8 mouse cellular contexts compared by ENCODE assay signal in the genomic region with DNA sequence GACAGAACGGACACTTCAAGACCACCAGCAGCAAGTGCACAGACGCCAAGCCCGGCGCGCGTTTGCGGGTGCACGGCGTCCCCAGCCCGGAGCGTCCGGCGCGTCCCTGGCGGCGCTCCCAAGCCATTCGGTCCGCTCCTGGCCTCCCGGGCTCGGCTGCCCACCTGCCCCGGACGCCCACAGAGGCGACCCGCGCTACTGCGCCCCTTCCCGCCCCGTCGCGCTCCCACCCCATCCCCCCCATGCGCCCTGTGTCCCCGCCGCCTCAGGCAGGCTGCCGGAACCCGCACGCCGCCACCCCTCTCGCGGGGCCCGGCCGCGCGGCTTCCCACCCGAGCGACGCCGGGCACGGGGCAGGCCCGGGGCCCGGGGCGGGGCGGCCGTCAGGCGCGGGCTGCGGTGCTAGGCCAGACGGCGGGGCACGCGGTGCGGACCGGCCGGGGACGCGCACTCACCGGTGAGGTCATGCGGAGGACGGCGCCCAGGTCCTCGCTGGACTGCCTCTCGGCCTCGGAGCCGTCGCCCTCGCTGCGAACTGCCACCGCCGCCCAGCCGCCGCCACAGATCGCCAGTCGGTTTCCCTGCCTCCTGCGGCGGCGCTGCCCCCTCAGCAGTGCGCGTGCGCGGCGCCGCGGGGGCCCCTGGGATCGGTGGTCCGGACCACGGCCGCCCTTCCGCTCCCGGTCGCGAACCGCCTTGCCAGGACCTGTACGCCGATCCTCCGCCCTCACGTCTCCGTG. TPM values are rescaled to one million over a fixed set of nuclear protein-coding genes. Genes with fewer than 3 reads are reported as not detected.
DNase-seq lines count a peak whose midpoint lies in the region; ATAC-seq and TF ChIP-seq lines count a peak whose summit lies in the region.

No protein-coding gene starts in this region.

- WGBS in forebrain, embryonic 15.5 days = under 1% methylated on average over 106 of the region's 106 CpGs
- under 1% methylated on average over 83 of the region's 106 CpGs for WGBS in lung, embryonic 15.5 days
- WGBS in olfactory bulb, adult 2 months = under 1% methylated on average over 105 of the region's 106 CpGs

- in situ Hi-C loops in ES-E14 (cut with MboI; ENCODE audit: low sequenced_read_pairs in 2 of 2, unreplicated experiment in 2 of 2) = no loop called here

- H3K36me3 ChIP-seq in ES-E14 (ENCODE audit: control insufficient read depth, insufficient read depth, low read length, poor library complexity, severe bottlenecking) = no peaks in the 10 kb centered on the region
- H3K36me3 ChIP-seq in forebrain, embryonic 15.5 days = no peaks in the 10 kb centered on the region
- no peaks in the 10 kb centered on the region for H3K36me3 ChIP-seq in lung, embryonic 15.5 days

- ATAC-seq in forebrain, embryonic 15.5 days (replicated peaks) = peak; percentile 93
- peak; percentile 95 for ATAC-seq in lung, embryonic 15.5 days (ENCODE audit: borderline replicate concordance, extremely low read depth, low FRiP score, low TSS enrichment)

- TF ChIP-seq CTCF in olfactory bulb, adult 2 months (IDR thresholded peaks at IDR 0.05; ENCODE audit: insufficient read depth, low read depth, low read length) = no peak

- no peaks in the 10 kb centered on the region for H3K27me3 ChIP-seq in forebrain, embryonic 15.5 days
- H3K27me3 ChIP-seq in lung, embryonic 15.5 days = 0 out of 2 replicates have a peak, but pooled peaks cover 5% of the 10 kb centered on the region

- H3K27ac ChIP-seq in ES-E14 (ENCODE audit: insufficient read depth, low read depth, low read length, poor library complexity, severe bottlenecking) = peak overlapping the region; percentile 50
- peak overlapping the region; percentile 90 for H3K27ac ChIP-seq in forebrain, embryonic 15.5 days (replicated peaks)
- H3K27ac ChIP-seq in lung, embryonic 15.5 days = peak overlapping the region; percentile 93
- peak overlapping the region; percentile 47; the same call in 1 of the 2 replicates for H3K27ac ChIP-seq in olfactory bulb, adult 2 months (ENCODE audit: insufficient read depth, low read depth, low read length)

- H3K9ac ChIP-seq in ES-E14 (ENCODE audit: insufficient read depth, low read depth, low read length, poor library complexity, severe bottlenecking) = peak overlapping the region; percentile 86
- peak overlapping the region; percentile 91 for H3K9ac ChIP-seq in forebrain, embryonic 15.5 days (replicated peaks)
- H3K9ac ChIP-seq in lung, embryonic 15.5 days = peak overlapping the region; percentile 91

- H3K4me3 ChIP-seq in ES-E14 (ENCODE audit: insufficient read depth in 1 of 2, low read depth in 1 of 2, low read length in 2 of 2, poor library complexity in 1 of 2, severe bottlenecking in 1 of 2) = peak overlapping the region; percentile 84 to 94
- H3K4me3 ChIP-seq in forebrain, embryonic 15.5 days = peak overlapping the region; percentile 82
- peak overlapping the region; percentile 96 for H3K4me3 ChIP-seq in lung, embryonic 15.5 days
- H3K4me3 ChIP-seq in olfactory bulb, adult 2 months (ENCODE audit: insufficient read depth, low read depth, low read length) = peak overlapping the region; percentile 70

- H3K4me2 ChIP-seq in forebrain, embryonic 15.5 days (replicated peaks) = peak overlapping the region; percentile 50
- H3K4me2 ChIP-seq in lung, embryonic 15.5 days = peak overlapping the region; percentile 65

- no peaks in the 10 kb centered on the region for H3K9me3 ChIP-seq in ES-E14 (ENCODE audit: control insufficient read depth, insufficient read depth, low read depth, low read length)
- H3K9me3 ChIP-seq in forebrain, embryonic 15.5 days = no peaks in the 10 kb centered on the region
- H3K9me3 ChIP-seq in lung, embryonic 15.5 days = no peaks in the 10 kb centered on the region

- TF ChIP-seq POLR2A in olfactory bulb, adult 2 months (IDR thresholded peaks at IDR 0.05; ENCODE audit: insufficient read depth, low read depth, low read length) = peak; percentile 72

- 0 out of 4 replicates have a peak, but pooled peaks cover 0 to 2% of the 10 kb centered on the region in 2 experiments for H3K4me1 ChIP-seq in ES-E14 (ENCODE audit: control insufficient read depth in 2 of 2, insufficient read depth in 2 of 2, low read length in 2 of 2, poor library complexity in 1 of 2)
- H3K4me1 ChIP-seq in forebrain, embryonic 15.5 days = peaks cover 29% of the 10 kb centered on the region
- H3K4me1 ChIP-seq in lung, embryonic 15.5 days = peaks cover 13% of the 10 kb centered on the region
- peaks cover 6% of the 10 kb centered on the region for H3K4me1 ChIP-seq in olfactory bulb, adult 2 months (ENCODE audit: control insufficient read depth, insufficient read depth, low read length)

- peak; percentile 54 for DNase-seq in ES-E14 (ENCODE audit: low read depth, low spot score)
- DNase-seq in cerebellum, adult 11-12 months = peak; percentile 89
- peak; percentile 89 to 92 for DNase-seq in heart, postnatal 36 days
- DNase-seq in layer of hippocampus, adult 8-10 months (ENCODE audit: low spot score in 2 of 2) = peak; percentile 53 to 68
- DNase-seq in thymus, adult 18-20 months = peak; percentile 79

- intact Hi-C loops in heart, postnatal 36 days (cut with DNase I) = loop anchor here (1.0 kb wide), 2 partner anchors 17 to 47 kb away; partner anchors contain the start of gene Hspa5

TF ChIP-seq in ES-E14, 5 proteins besides CTCF, POLR2A, EP300 and RAD21:
- no peak for TF ChIP-seq ZNF384 (IDR thresholded peaks at IDR 0.05; ENCODE audit: low read depth, low read length)
- no peak for TF ChIP-seq CHD2 (IDR thresholded peaks at IDR 0.05; ENCODE audit: low read depth, low read length)
- TF ChIP-seq ZC3H11A (IDR thresholded peaks at IDR 0.05; ENCODE audit: borderline replicate concordance, low read depth, low read length) = no peak
- TF ChIP-seq HCFC1 (IDR thresholded peaks at IDR 0.05; ENCODE audit: borderline replicate concordance, insufficient read depth, low read length) = peak; percentile 76; the same call in 1 of the 2 replicates
- TF ChIP-seq MAFK (IDR thresholded peaks at IDR 0.05; ENCODE audit: insufficient read depth, low read depth, low read length) = no peak
TF ChIP-seq in ES-E14: peak in this region for 1.

RNA-seq across cellular contexts. Expression of gene Gapvd1, which starts 1.1 kb away (rescaled TPM):
- total RNA-seq in ES-E14 (2012; rRNA removed) = 41.1 and 47.0 TPM in 2 replicates
- polyA plus RNA-seq in forebrain, embryonic 15.5 days (2015; fragmentation: Nextera tagmentation; extraction: Ambion mirVana) = 122 and 134 TPM in 2 replicates
- 10 to 100 TPM; 37.5 to 41.5 TPM for total RNA-seq in heart, postnatal 36 days (2021)
- 100 to 1,000 TPM in 2 of 4 experiments, 10 to 100 TPM in 2; 84.9 to 115 (median 99.1) TPM for total RNA-seq in layer of hippocampus, adult 8-10 months (2022)
- 81.4 and 85.9 TPM in 2 replicates for polyA plus RNA-seq in lung, embryonic 15.5 days (2015; fragmentation: Nextera tagmentation; extraction: Ambion mirVana)
- polyA plus RNA-seq in olfactory bulb, adult 2 months (2012; ENCODE audit: insufficient read depth, insufficient read length, low replicate concordance, missing spikeins) = not detected in 2 replicates

RNA-seq across cellular contexts. Expression of gene Hspa5, which starts 17.8 kb away (rescaled TPM):
- 1,484 and 1,772 TPM in 2 replicates for total RNA-seq in ES-E14 (2012; rRNA removed)
- polyA plus RNA-seq in forebrain, embryonic 15.5 days (2015; fragmentation: Nextera tagmentation; extraction: Ambion mirVana) = 384 and 395 TPM in 2 replicates
- total RNA-seq in heart, postnatal 36 days (2021) = 100 to 1,000 TPM; 565 to 705 TPM
- 100 to 1,000 TPM; 196 to 459 (median 340) TPM for total RNA-seq in layer of hippocampus, adult 8-10 months (2022)
- 1,024 and 1,028 TPM in 2 replicates for polyA plus RNA-seq in lung, embryonic 15.5 days (2015; fragmentation: Nextera tagmentation; extraction: Ambion mirVana)
- polyA plus RNA-seq in olfactory bulb, adult 2 months (2012; ENCODE audit: insufficient read depth, insufficient read length, low replicate concordance, missing spikeins) = not detected in 2 replicates

RNA-seq across cellular contexts. Expression of gene Rabepk, which starts 45.7 kb away (rescaled TPM):
- 32.7 and 34.7 TPM in 2 replicates for total RNA-seq in ES-E14 (2012; rRNA removed)
- polyA plus RNA-seq in forebrain, embryonic 15.5 days (2015; fragmentation: Nextera tagmentation; extraction: Ambion mirVana) = 25.5 and 30.8 TPM in 2 replicates
- total RNA-seq in heart, postnatal 36 days (2021) = 10 to 100 TPM; 12.2 to 14.2 TPM
- 10 to 100 TPM; 36.7 to 46.4 (median 37.5) TPM for total RNA-seq in layer of hippocampus, adult 8-10 months (2022)
- 38.4 and 45.4 TPM in 2 replicates for polyA plus RNA-seq in lung, embryonic 15.5 days (2015; fragmentation: Nextera tagmentation; extraction: Ambion mirVana)
- polyA plus RNA-seq in olfactory bulb, adult 2 months (2012; ENCODE audit: insufficient read depth, insufficient read length, low replicate concordance, missing spikeins) = not detected in 2 replicates

Comparison
In these comparisons a context has a peak if more than half of its experiments do, and no peak if none do; other contexts are left out.
1. Peak in every context shown above with its lines: DNase-seq, ATAC-seq, H3K4me3 ChIP-seq and H3K27ac ChIP-seq.